Mouse (Mus musculus) stomach, postnatal 0 days (tissue): ENCODE measurements around the gene Grm7.

Experiments
- CTCF ChIP-seq: IDR thresholded peaks from 2 replicates; pipeline ENCODE4 v1.5.1; 2016; ENCODE audit warnings: antibody characterized with exemption, low read depth, mild to moderate bottlenecking, moderate library complexity
- EP300 ChIP-seq: optimal IDR thresholded peaks from 2 replicates; pipeline ENCODE3; 2016; ENCODE audit warnings: antibody characterized with exemption

- TF ChIP-seq EP300 (no peak), CTCF (no peak)
Measured at GRCm38 (mm10) chr6:110812214-110812613, 166.8 kb downstream of the Grm7 start.
